Comparison of ENCODE assay signal across 13 mouse cellular contexts in the genomic region with DNA sequence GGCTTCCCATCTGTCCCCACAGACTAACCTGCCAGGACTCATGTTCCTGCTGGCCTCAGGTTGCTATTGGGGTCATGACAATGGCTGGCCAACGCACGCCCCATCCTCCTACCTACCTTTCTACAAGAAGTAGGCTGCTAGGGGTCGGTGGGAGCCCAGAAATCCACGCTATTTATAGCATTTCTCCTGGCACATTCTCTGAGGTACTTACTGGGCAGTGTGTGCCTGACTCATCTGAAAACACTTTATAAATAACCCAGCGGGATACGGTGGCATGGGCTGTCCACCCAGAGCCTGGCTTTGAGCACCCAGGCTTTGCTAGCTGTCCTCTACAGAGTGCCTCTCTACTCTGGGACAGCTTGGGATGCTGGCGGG. TPM values are rescaled to one million over a fixed set of nuclear protein-coding genes. Genes with fewer than 3 reads are reported as not detected.
DNase-seq lines count a peak whose midpoint lies in the region; ATAC-seq and TF ChIP-seq lines count a peak whose summit lies in the region.
"Had no signal": no experiment of that assay in that cellular context is flagged by ENCODE, and none has a peak within 500 bp of the region (broad histone marks: within the 10 kb centered on the region; RNA-seq: fewer than 3 reads in every experiment).

No protein-coding gene starts in this region.

- H3K9ac ChIP-seq in hindbrain, embryonic 12.5 days, result no peak overlapping the region
- no peak overlapping the region for H3K9ac ChIP-seq in hindbrain, postnatal 0 days (replicated peaks; ENCODE audit: low read length)
- no peak overlapping the region for H3K9ac ChIP-seq in forebrain, embryonic 13.5 days
- H3K9ac ChIP-seq: limb, embryonic 13.5 days had no signal

- peak overlapping the region; percentile 79 for H3K27ac ChIP-seq in hindbrain, embryonic 12.5 days
- H3K27ac ChIP-seq in hindbrain, postnatal 0 days, result no peak overlapping the region
- peak overlapping the region; percentile 65; the same call in 1 of the 2 replicates for H3K27ac ChIP-seq in forebrain, embryonic 13.5 days
- H3K27ac ChIP-seq: limb, embryonic 13.5 days had no signal

- H3K36me3 ChIP-seq in hindbrain, embryonic 12.5 days, result no peaks in the 10 kb centered on the region
- no peaks in the 10 kb centered on the region for H3K36me3 ChIP-seq in hindbrain, postnatal 0 days (ENCODE audit: insufficient read depth, low read length)
- no peaks in the 10 kb centered on the region for H3K36me3 ChIP-seq in forebrain, embryonic 13.5 days (ENCODE audit: poor library complexity, severe bottlenecking)
- H3K36me3 ChIP-seq: G1E; limb, embryonic 13.5 days had no signal

- H3K4me3 ChIP-seq in hindbrain, embryonic 12.5 days, result no peak overlapping the region
- H3K4me3 ChIP-seq in hindbrain, postnatal 0 days (ENCODE audit: low read length), result no peak overlapping the region
- H3K4me3 ChIP-seq in forebrain, embryonic 13.5 days, result no peak overlapping the region
- H3K4me3 ChIP-seq: limb, embryonic 13.5 days had no signal

- H3K9me3 ChIP-seq in hindbrain, embryonic 12.5 days (replicated peaks), result no peaks in the 10 kb centered on the region
- no peaks in the 10 kb centered on the region for H3K9me3 ChIP-seq in hindbrain, postnatal 0 days (ENCODE audit: low read length)
- H3K9me3 ChIP-seq in forebrain, embryonic 13.5 days (replicated peaks), result no peaks in the 10 kb centered on the region
- H3K9me3 ChIP-seq: G1E; limb, embryonic 13.5 days had no signal

- intact Hi-C loops in heart, postnatal 36 days (cut with DNase I), result loop anchor here (5.0 kb wide), 1 partner anchor 34 kb away; no protein-coding TSS in a partner anchor

- no peak overlapping the region for H3K4me2 ChIP-seq in hindbrain, embryonic 12.5 days (replicated peaks)
- no peak overlapping the region for H3K4me2 ChIP-seq in hindbrain, postnatal 0 days (ENCODE audit: low read depth, low read length)
- no peak overlapping the region for H3K4me2 ChIP-seq in forebrain, embryonic 13.5 days
- H3K4me2 ChIP-seq: limb, embryonic 13.5 days had no signal

- no peaks in the 10 kb centered on the region for H3K27me3 ChIP-seq in hindbrain, embryonic 12.5 days
- H3K27me3 ChIP-seq in hindbrain, postnatal 0 days (ENCODE audit: insufficient read depth, low read length), result no peaks in the 10 kb centered on the region
- H3K27me3 ChIP-seq in forebrain, embryonic 13.5 days, result no peaks in the 10 kb centered on the region

- TF ChIP-seq CTCF in hindbrain, postnatal 0 days (IDR thresholded peaks at IDR 0.05; ENCODE audit: low read depth), result no peak

- ATAC-seq in hindbrain, embryonic 12.5 days (ENCODE audit: low FRiP score), result no peak
- no peak for ATAC-seq in hindbrain, postnatal 0 days
- ATAC-seq in forebrain, embryonic 13.5 days, result no peak

- WGBS in hindbrain, embryonic 12.5 days, result 76% methylated on average over 7 of the region's 7 CpGs
- WGBS in hindbrain, postnatal 0 days, result 64% methylated on average over 7 of the region's 7 CpGs
- 76% methylated on average over 7 of the region's 7 CpGs for WGBS in forebrain, embryonic 13.5 days

- H3K4me1 ChIP-seq in hindbrain, embryonic 12.5 days, result peaks cover 13% of the 10 kb centered on the region
- H3K4me1 ChIP-seq in hindbrain, postnatal 0 days (ENCODE audit: insufficient read depth, low read length), result 0 out of 2 replicates have a peak, but pooled peaks cover 9% of the 10 kb centered on the region
- peaks cover 12% of the 10 kb centered on the region for H3K4me1 ChIP-seq in forebrain, embryonic 13.5 days

- no peak for DNase-seq in hindbrain, postnatal 0 days (ENCODE audit: low spot score)
- peak; percentile 97 for DNase-seq in heart, adult 11 months
- DNase-seq in heart, postnatal 36 days, result peak; percentile 31 to 37
- no peak for DNase-seq in B cell, adult 2 months
- no peak for DNase-seq in spleen, adult 18-20 months
- DNase-seq: adrenal gland, postnatal 10 days; embryo, embryonic 11 days; kidney, postnatal 14 days; thymus, postnatal 4 days had no signal

RNA-seq across cellular contexts. Expression of a gene that starts 9.0 kb away (rescaled TPM):
- polyA plus RNA-seq in hindbrain, embryonic 12.5 days (2016; fragmentation: Nextera tagmentation; extraction: Ambion mirVana), result 11.5 and 11.6 TPM in 2 replicates
- total RNA-seq in hindbrain, postnatal 0 days (2014; rRNA removed), result 80.0 and 84.8 TPM in 2 replicates
- 58.7 and 62.4 TPM in 2 replicates for polyA plus RNA-seq in hindbrain, postnatal 0 days (2015; fragmentation: Nextera tagmentation; extraction: Ambion mirVana)
- polyA plus RNA-seq in forebrain, embryonic 13.5 days (2015; fragmentation: Nextera tagmentation; extraction: Ambion mirVana), result 12.9 and 14.9 TPM in 2 replicates
- total RNA-seq in heart, postnatal 36 days (2021), result under 1 TPM; 0.49 to 0.97 TPM
- polyA plus RNA-seq: G1E had no signal

RNA-seq across cellular contexts. Expression of a gene that starts 36.3 kb away (rescaled TPM):
- 1.5 and 1.9 TPM in 2 replicates for polyA plus RNA-seq in hindbrain, embryonic 12.5 days (2016; fragmentation: Nextera tagmentation; extraction: Ambion mirVana)
- 1.2 and 1.8 TPM in 2 replicates for total RNA-seq in hindbrain, postnatal 0 days (2014; rRNA removed)
- 1.6 and 2.0 TPM in 2 replicates for polyA plus RNA-seq in hindbrain, postnatal 0 days (2015; fragmentation: Nextera tagmentation; extraction: Ambion mirVana)
- polyA plus RNA-seq in forebrain, embryonic 13.5 days (2015; fragmentation: Nextera tagmentation; extraction: Ambion mirVana), result 0.21 TPM in 1 of 2 replicates, not detected in the other
- 1 to 10 TPM; 5.1 to 5.3 TPM for total RNA-seq in heart, postnatal 36 days (2021)
- total RNA-seq: G1E had no signal
- polyA plus RNA-seq: G1E had no signal

Comparison
In these comparisons a context has a peak if more than half of its experiments do, and no peak if none do; other contexts are left out.
1. DNase-seq: peak in heart, adult 11 months (single experiment) and heart, postnatal 36 days (2 of 2); none in hindbrain, postnatal 0 days (single experiment), B cell, adult 2 months (0 of 2) and spleen, adult 18-20 months (0 of 2).